In the genomic region with DNA sequence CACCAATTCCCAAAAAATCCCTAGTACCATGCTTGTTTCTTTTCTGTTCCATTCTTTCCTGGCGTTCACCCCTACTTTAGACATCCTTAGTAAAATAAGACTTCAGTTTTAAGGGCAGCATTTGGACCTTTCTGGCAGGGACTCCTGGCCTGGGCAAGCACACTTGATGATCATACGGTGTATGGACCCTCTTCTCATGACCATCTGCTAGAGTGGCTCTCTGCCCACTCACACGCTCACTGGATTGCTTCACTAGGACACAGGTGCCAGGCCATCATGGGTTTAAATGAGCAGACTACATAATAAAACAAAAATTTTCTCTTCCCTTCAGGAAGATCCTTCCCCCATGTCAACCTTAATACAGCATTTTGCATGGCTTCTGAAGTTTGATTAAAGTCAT, we compare ENCODE assay signal across 19 mouse cellular contexts.
DNase-seq lines count a peak whose midpoint lies in the region.
"Had no signal": no experiment of that assay in that cellular context is flagged by ENCODE, and none has a peak within 500 bp of the region (broad histone marks: within the 10 kb centered on the region; RNA-seq: fewer than 3 reads in every experiment).

No protein-coding gene starts in this region.

- peak; percentile 7 to 17 for DNase-seq in layer of hippocampus, postnatal 10 days (ENCODE audit: low spot score in 2 of 2)
- DNase-seq in layer of hippocampus, postnatal 36 days = no peak
- peak; percentile 21 for DNase-seq in cerebellum, adult 18-20 months
- DNase-seq in cerebellum, adult 9-10 months = peak; percentile 39
- peak; percentile 57 to 61 for DNase-seq in cerebellum, postnatal 36 days
- DNase-seq in thymus, adult 18-20 months = no peak
- no peak for DNase-seq in natural killer cell, adult 2 months (ENCODE audit: low spot score in 2 of 2)
- DNase-seq: adrenal gland, postnatal 36 days; B cell, adult 2 months; gastrocnemius, adult 2 months; gastrocnemius, postnatal 36 days; heart, adult 18-20 months; heart, postnatal 36 days; kidney, adult 2 months; kidney, postnatal 36 days; lung, postnatal 36 days; retina, postnatal 1 day; right cerebral cortex, postnatal 14 days; thymus, postnatal 14 days had no signal

Comparison
In these comparisons a context has a peak if more than half of its experiments do, and no peak if none do; other contexts are left out.
1. DNase-seq: peak in layer of hippocampus, postnatal 10 days (2 of 2), cerebellum, adult 18-20 months (2 of 2), cerebellum, adult 9-10 months (single experiment) and cerebellum, postnatal 36 days (2 of 2); none in layer of hippocampus, postnatal 36 days (0 of 2), thymus, adult 18-20 months (0 of 2) and natural killer cell, adult 2 months (0 of 2).